Mouse (Mus musculus) testis, postnatal 14 days (tissue): ENCODE data around the gene Gripap1.

Experiments used
- DNase-seq: peaks from one replicate; pipeline ENCODE4 v3.0.0; 2021; ENCODE audit warnings: low spot score

The Gripap1 gene

DNA sequence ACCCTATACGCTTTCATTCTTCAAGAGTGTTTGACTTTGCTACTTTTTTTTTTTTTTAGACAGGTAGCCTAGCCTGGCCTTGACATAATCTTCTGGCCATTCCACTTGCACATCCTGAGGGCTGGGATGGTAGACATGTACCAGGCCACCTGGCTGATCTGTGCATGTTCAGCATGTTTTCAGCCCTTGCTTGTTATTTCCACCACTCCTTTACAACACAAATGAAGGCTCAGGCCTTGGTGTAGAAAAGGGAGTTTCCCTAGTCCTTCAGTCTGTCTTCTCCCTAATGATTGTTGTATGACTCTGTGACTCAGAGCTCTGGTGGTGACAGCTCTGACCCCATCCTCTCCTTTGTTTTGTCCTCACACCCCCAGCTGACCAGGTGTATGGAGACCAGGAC lies 77.6 kb downstream of the Gripap1 start:
- no peak for DNase-seq

DNA sequence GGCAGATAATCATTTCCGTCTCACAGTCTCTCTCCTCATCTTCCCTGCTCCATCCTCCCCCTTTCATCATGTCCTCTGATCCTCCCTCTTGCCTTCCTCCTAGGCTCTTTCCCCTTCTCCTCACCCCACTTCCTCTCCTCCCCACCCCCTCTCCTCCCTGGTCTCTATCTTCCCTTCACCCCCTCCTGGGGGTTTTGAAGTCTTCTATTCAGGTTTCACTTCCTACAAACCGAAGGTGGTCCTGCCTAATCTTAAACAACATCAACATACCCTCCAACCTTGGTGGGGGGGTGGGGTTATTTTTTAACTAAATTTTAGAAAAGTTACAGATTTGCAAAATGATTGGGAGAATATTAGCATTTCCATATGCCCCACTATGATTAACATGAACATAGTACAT lies 78.9 kb downstream of the Gripap1 start:
- no peak for DNase-seq

DNA sequence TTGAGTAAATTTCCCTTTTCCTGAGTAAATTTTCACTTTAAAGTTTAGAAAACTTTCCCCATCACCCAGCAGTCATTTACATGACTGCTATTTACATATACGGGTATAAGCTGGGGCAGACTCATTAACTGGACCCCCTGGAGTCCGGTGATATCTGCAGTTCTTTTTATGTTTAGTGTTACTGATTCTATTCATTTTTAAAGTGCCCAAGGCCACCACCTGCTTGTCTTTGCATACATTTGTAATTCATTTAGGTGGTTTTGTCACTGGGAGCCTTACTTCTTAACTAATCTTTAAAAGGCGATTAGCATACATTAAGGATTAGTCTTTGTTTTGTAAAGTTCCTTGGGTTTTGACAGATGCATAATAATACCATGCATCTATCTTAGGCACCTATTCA lies 80.3 kb downstream of the Gripap1 start:
- DNase-seq, result no peak
